ENCODE assay signal across 13 mouse cellular contexts in the genomic region with DNA sequence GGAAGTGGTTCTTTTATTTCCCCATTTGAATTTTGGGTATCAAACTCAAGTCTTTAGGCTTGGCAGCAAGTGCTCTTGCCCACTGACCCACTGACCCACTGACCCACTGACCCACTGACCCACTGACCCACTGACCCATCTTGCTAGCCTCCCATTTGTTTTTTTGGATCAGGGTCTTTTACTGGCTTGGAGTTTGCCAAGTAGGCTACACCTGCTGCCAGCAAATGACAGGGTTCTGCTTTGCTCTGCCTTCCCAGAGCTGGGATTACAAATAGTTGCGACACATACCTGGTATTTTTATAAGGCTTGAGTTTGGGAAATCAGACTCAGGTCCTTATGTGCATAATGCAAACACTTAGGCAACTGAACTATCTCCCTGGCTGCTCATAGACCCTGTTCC.
"Had no signal": no experiment of that assay in that cellular context is flagged by ENCODE, and none has a peak within 500 bp of the region (broad histone marks: within the 10 kb centered on the region; RNA-seq: fewer than 3 reads in every experiment).

No protein-coding gene starts in this region.

- H3K27ac ChIP-seq: kidney, postnatal 0 days; layer of hippocampus, adult 2 months; limb, embryonic 10.5 days; limb, embryonic 13.5 days; liver, embryonic 15.5 days had no signal

- H3K4me3 ChIP-seq: layer of hippocampus, adult 2 months; limb, embryonic 10.5 days; limb, embryonic 13.5 days; liver, embryonic 15.5 days had no signal

- H3K9ac ChIP-seq: limb, embryonic 13.5 days; liver, embryonic 15.5 days had no signal

- H3K36me3 ChIP-seq: limb, embryonic 10.5 days; limb, embryonic 13.5 days; liver, embryonic 15.5 days had no signal

- H3K4me2 ChIP-seq: limb, embryonic 13.5 days; liver, embryonic 11.5 days; liver, embryonic 15.5 days; midbrain, embryonic 11.5 days had no signal

- H3K4me1 ChIP-seq: limb, embryonic 10.5 days; limb, embryonic 13.5 days; liver, embryonic 15.5 days had no signal

- H3K27me3 ChIP-seq: limb, embryonic 13.5 days; liver, embryonic 15.5 days had no signal

- H3K9me3 ChIP-seq: limb, embryonic 10.5 days; limb, embryonic 13.5 days; liver, embryonic 15.5 days had no signal

- DNase-seq: kidney, postnatal 25 days; layer of hippocampus, adult 9-11 months; lung, adult 2 months; midbrain, embryonic 14.5 days; thymus, adult 18-20 months; thymus, postnatal 36 days had no signal
